Mouse (Mus musculus): ENCODE results near the gene Tmem130. TPM values are rescaled to one million over a fixed set of nuclear protein-coding genes. Genes with fewer than 3 reads are reported as not detected.

The Tmem130 gene
- polyA plus RNA-seq, 1 experiment from 2014 or later: 1.0 TPM

DNA sequence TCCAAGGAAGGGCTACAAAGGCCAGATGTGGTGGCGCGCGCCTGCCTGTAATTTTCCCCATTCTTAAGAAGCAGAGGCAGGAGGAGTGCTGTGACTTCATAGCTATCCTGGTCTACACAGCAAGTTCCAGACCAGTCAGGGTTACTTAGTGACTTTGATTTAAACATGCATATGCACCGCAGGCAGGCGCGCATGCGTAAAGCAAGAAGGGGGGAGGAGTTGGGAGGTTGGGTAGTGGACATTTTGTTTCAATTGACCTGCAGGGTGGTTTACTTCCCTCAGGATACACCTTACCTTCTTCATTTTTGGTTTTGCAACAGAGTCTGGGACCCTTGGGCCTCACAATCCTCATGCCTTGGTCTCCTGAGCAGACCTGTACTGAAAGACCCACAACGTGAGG, 32.4 kb downstream of the Tmem130 start:
- Histone ChIP-seq H3K36me3 (ENCODE audit: control insufficient read depth, insufficient read depth, low read length) (no peaks in the 10 kb centered on the region), H3K4me2 (ENCODE audit: low read length) (no peak overlapping the region), H3K9ac (ENCODE audit: low read length) (no peak overlapping the region), H3K27ac (replicated peaks in 1 of 2; ENCODE audit: control insufficient read depth in 1 of 2, insufficient read depth in 1 of 2, low read depth in 2 of 2, low read length in 2 of 2) (no peak overlapping the region), H3K9me3 (ENCODE audit: control insufficient read depth, low read length) (no peaks in the 10 kb centered on the region), H3K27me3 (ENCODE audit: control insufficient read depth, insufficient read depth, low read length) (peaks cover 7% of the 10 kb centered on the region; the same call in 1 of the 2 replicates), H3K4me3 (ENCODE audit: control insufficient read depth in 1 of 2, insufficient read depth in 1 of 2, low read depth in 1 of 2, low read length in 2 of 2) (no peak overlapping the region), H3K4me1 (ENCODE audit: control insufficient read depth in 2 of 2, insufficient read depth in 2 of 2, low read length in 2 of 2) (no peaks in the 10 kb centered on the region)
- no peak for ATAC-seq (ENCODE audit: insufficient number of reproducible peaks, insufficient read depth, low FRiP score, low read depth)
- WGBS: 79% methylated on average over 8 of the region's 8 CpGs

DNA sequence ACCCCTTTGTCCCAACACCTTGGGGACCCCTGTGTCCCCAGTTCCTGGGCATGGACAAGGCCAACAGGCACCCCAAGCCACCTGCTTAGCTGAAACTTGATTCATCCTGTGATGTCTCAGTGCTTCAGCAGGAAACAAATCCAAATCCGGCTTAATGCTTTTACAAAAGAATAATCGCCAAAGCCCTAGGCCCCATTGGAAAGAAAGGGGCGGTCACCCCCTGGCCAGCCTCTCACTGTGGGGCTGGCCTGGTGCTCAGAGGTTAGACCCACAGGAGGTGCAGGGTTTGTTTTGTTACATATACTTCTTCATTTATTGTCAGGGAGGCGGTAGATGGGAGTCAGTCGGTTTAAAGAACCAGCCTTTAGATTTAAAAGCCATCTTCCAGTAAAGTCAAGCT, 33.4 kb downstream of the Tmem130 start:
- H3K27me3 ChIP-seq (ENCODE audit: control insufficient read depth, insufficient read depth, low read length): peaks cover 7% of the 10 kb centered on the region; the same call in 1 of the 2 replicates
- no peak overlapping the region for H3K9ac ChIP-seq (ENCODE audit: low read length)
- no peak overlapping the region for H3K27ac ChIP-seq (replicated peaks in 1 of 2; ENCODE audit: control insufficient read depth in 1 of 2, insufficient read depth in 1 of 2, low read depth in 2 of 2, low read length in 2 of 2)
- H3K9me3 ChIP-seq (ENCODE audit: control insufficient read depth, low read length): no peaks in the 10 kb centered on the region
- no peak for ATAC-seq (ENCODE audit: insufficient number of reproducible peaks, insufficient read depth, low FRiP score, low read depth)
- no peak overlapping the region for H3K4me2 ChIP-seq (ENCODE audit: low read length)
- no peak overlapping the region for H3K4me3 ChIP-seq (ENCODE audit: control insufficient read depth in 1 of 2, insufficient read depth in 1 of 2, low read depth in 1 of 2, low read length in 2 of 2)
- WGBS: 42% methylated on average over 5 of the region's 5 CpGs
- no peaks in the 10 kb centered on the region for H3K4me1 ChIP-seq (ENCODE audit: control insufficient read depth in 2 of 2, insufficient read depth in 2 of 2, low read length in 2 of 2)
- H3K36me3 ChIP-seq (ENCODE audit: control insufficient read depth, insufficient read depth, low read length): no peaks in the 10 kb centered on the region

GRCm38 (mm10) chr5:144727119-144727518, 34.5 kb downstream of the Tmem130 start:
- 6% methylated on average over 9 of the region's 9 CpGs for WGBS
- Histone ChIP-seq H3K27me3 (ENCODE audit: control insufficient read depth, insufficient read depth, low read length) (peaks cover 7% of the 10 kb centered on the region; the same call in 1 of the 2 replicates), H3K4me2 (ENCODE audit: low read length) (no peak overlapping the region), H3K27ac (replicated peaks in 1 of 2; ENCODE audit: control insufficient read depth in 1 of 2, insufficient read depth in 1 of 2, low read depth in 2 of 2, low read length in 2 of 2) (no peak overlapping the region), H3K36me3 (ENCODE audit: control insufficient read depth, insufficient read depth, low read length) (no peaks in the 10 kb centered on the region), H3K4me3 (ENCODE audit: control insufficient read depth in 1 of 2, insufficient read depth in 1 of 2, low read depth in 1 of 2, low read length in 2 of 2) (no peak overlapping the region), H3K9me3 (ENCODE audit: control insufficient read depth, low read length) (no peaks in the 10 kb centered on the region), H3K4me1 (ENCODE audit: control insufficient read depth in 2 of 2, insufficient read depth in 2 of 2, low read length in 2 of 2) (no peaks in the 10 kb centered on the region), H3K9ac (ENCODE audit: low read length) (no peak overlapping the region)
- ATAC-seq (ENCODE audit: insufficient number of reproducible peaks, insufficient read depth, low FRiP score, low read depth): no peak

DNA sequence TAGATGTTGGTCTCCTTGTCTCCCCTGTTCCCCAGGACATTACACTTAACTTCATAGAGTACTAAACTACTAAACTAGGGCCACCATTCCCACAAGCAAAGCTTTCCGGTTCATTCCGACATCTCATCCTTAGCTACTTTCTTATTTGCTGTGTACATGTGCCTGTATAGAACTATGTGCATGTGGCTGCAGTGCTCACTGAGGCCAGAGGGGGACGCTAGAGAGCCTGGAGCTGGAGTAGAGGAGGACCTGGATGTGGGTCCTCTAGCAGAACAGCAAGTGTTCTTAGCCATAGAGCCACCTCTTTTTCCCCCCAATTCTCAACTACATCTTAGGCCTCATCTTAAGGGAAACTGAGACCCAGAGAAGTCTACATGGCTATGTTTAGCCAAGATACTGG, 36.1 kb downstream of the Tmem130 start:
- ATAC-seq (ENCODE audit: insufficient number of reproducible peaks, insufficient read depth, low FRiP score, low read depth): no peak
- Histone ChIP-seq H3K27ac (replicated peaks in 1 of 2; ENCODE audit: control insufficient read depth in 1 of 2, insufficient read depth in 1 of 2, low read depth in 2 of 2, low read length in 2 of 2) (no peak overlapping the region), H3K36me3 (ENCODE audit: control insufficient read depth, insufficient read depth, low read length) (no peaks in the 10 kb centered on the region), H3K4me2 (ENCODE audit: low read length) (no peak overlapping the region), H3K9me3 (ENCODE audit: control insufficient read depth, low read length) (no peaks in the 10 kb centered on the region), H3K4me1 (ENCODE audit: control insufficient read depth in 2 of 2, insufficient read depth in 2 of 2, low read length in 2 of 2) (no peaks in the 10 kb centered on the region), H3K9ac (ENCODE audit: low read length) (no peak overlapping the region), H3K27me3 (ENCODE audit: control insufficient read depth, insufficient read depth, low read length) (peaks cover 7% of the 10 kb centered on the region; the same call in 1 of the 2 replicates), H3K4me3 (ENCODE audit: control insufficient read depth in 1 of 2, insufficient read depth in 1 of 2, low read depth in 1 of 2, low read length in 2 of 2) (no peak overlapping the region)
- WGBS: 69% methylated on average over 3 of the region's 3 CpGs

DNA sequence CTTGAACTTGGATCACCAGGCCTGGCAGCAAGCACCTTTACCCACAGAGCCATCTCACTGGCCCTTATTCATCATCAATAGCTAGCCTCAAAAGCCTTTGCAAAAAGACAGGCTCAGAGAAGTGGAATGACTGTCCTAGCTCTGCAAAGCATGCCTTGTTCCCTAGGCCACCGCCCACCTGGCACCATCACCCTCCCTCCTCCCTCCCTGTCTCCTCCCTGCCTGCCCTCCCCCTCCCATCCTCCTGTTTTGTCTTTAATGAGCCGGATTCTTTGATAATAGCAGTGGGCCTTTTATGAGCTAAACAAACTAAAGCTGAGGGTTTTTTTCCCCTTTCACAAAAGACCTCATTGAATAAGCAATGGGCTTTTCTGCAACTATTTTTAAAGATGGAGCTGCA, 36.7 kb downstream of the Tmem130 start:
- peaks cover 7% of the 10 kb centered on the region; the same call in 1 of the 2 replicates for H3K27me3 ChIP-seq (ENCODE audit: control insufficient read depth, insufficient read depth, low read length)
- no peaks in the 10 kb centered on the region for H3K4me1 ChIP-seq (ENCODE audit: control insufficient read depth in 2 of 2, insufficient read depth in 2 of 2, low read length in 2 of 2)
- WGBS: 46% methylated on average over 2 of the region's 2 CpGs
- H3K4me3 ChIP-seq (ENCODE audit: control insufficient read depth in 1 of 2, insufficient read depth in 1 of 2, low read depth in 1 of 2, low read length in 2 of 2): no peak overlapping the region
- no peaks in the 10 kb centered on the region for H3K9me3 ChIP-seq (ENCODE audit: control insufficient read depth, low read length)
- no peak for ATAC-seq (ENCODE audit: insufficient number of reproducible peaks, insufficient read depth, low FRiP score, low read depth)
- H3K36me3 ChIP-seq (ENCODE audit: control insufficient read depth, insufficient read depth, low read length): no peaks in the 10 kb centered on the region
- no peak overlapping the region for H3K27ac ChIP-seq (replicated peaks in 1 of 2; ENCODE audit: control insufficient read depth in 1 of 2, insufficient read depth in 1 of 2, low read depth in 2 of 2, low read length in 2 of 2)
- H3K9ac ChIP-seq (ENCODE audit: low read length): no peak overlapping the region
- H3K4me2 ChIP-seq (ENCODE audit: low read length): no peak overlapping the region

- 77% methylated on average over 4 of the region's 4 CpGs for WGBS
Observed at GRCm38 (mm10) chr5:144720281-144720680, 41.3 kb downstream of the Tmem130 start.

GRCm38 (mm10) chr5:144719781-144720180, 41.8 kb downstream of the Tmem130 start:
- 73% methylated on average over 6 of the region's 6 CpGs for WGBS
- H3K27me3 ChIP-seq (ENCODE audit: control insufficient read depth, insufficient read depth, low read length): no peaks in the 10 kb centered on the region
- H3K4me3 ChIP-seq (ENCODE audit: control insufficient read depth in 1 of 2, insufficient read depth in 1 of 2, low read depth in 1 of 2, low read length in 2 of 2): no peak overlapping the region
- no peak overlapping the region for H3K9ac ChIP-seq (ENCODE audit: low read length)
- no peaks in the 10 kb centered on the region for H3K4me1 ChIP-seq (ENCODE audit: control insufficient read depth in 2 of 2, insufficient read depth in 2 of 2, low read length in 2 of 2)
- no peaks in the 10 kb centered on the region for H3K9me3 ChIP-seq (ENCODE audit: control insufficient read depth, low read length)
- H3K36me3 ChIP-seq (ENCODE audit: control insufficient read depth, insufficient read depth, low read length): no peaks in the 10 kb centered on the region
- no peak for ATAC-seq (ENCODE audit: insufficient number of reproducible peaks, insufficient read depth, low FRiP score, low read depth)
- H3K27ac ChIP-seq (replicated peaks in 1 of 2; ENCODE audit: control insufficient read depth in 1 of 2, insufficient read depth in 1 of 2, low read depth in 2 of 2, low read length in 2 of 2): no peak overlapping the region
- no peak overlapping the region for H3K4me2 ChIP-seq (ENCODE audit: low read length)

More at GRCm38 (mm10) chr5:144720281-144720680, 41.3 kb downstream of the Tmem130 start:
- no peak overlapping the region for H3K27ac ChIP-seq (replicated peaks in 1 of 2; ENCODE audit: control insufficient read depth in 1 of 2, insufficient read depth in 1 of 2, low read depth in 2 of 2, low read length in 2 of 2)
- H3K27me3 ChIP-seq (ENCODE audit: control insufficient read depth, insufficient read depth, low read length): no peaks in the 10 kb centered on the region
- H3K4me2 ChIP-seq (ENCODE audit: low read length): no peak overlapping the region
- no peaks in the 10 kb centered on the region for H3K36me3 ChIP-seq (ENCODE audit: control insufficient read depth, insufficient read depth, low read length)
- H3K9me3 ChIP-seq (ENCODE audit: control insufficient read depth, low read length): no peaks in the 10 kb centered on the region
- no peak overlapping the region for H3K4me3 ChIP-seq (ENCODE audit: control insufficient read depth in 1 of 2, insufficient read depth in 1 of 2, low read depth in 1 of 2, low read length in 2 of 2)
- H3K4me1 ChIP-seq (ENCODE audit: control insufficient read depth in 2 of 2, insufficient read depth in 2 of 2, low read length in 2 of 2): no peaks in the 10 kb centered on the region
- H3K9ac ChIP-seq (ENCODE audit: low read length): no peak overlapping the region
- ATAC-seq (ENCODE audit: insufficient number of reproducible peaks, insufficient read depth, low FRiP score, low read depth): no peak

GRCm38 (mm10) chr5:144717186-144717585, 44.4 kb downstream of the Tmem130 start:
- WGBS: 52% methylated on average over 6 of the region's 6 CpGs
- Histone ChIP-seq H3K36me3 (ENCODE audit: control insufficient read depth, insufficient read depth, low read length) (no peaks in the 10 kb centered on the region), H3K4me2 (ENCODE audit: low read length) (no peak overlapping the region), H3K4me3 (ENCODE audit: control insufficient read depth in 1 of 2, insufficient read depth in 1 of 2, low read depth in 1 of 2, low read length in 2 of 2) (no peak overlapping the region), H3K27me3 (ENCODE audit: control insufficient read depth, insufficient read depth, low read length) (no peaks in the 10 kb centered on the region), H3K9me3 (ENCODE audit: control insufficient read depth, low read length) (no peaks in the 10 kb centered on the region), H3K27ac (replicated peaks in 1 of 2; ENCODE audit: control insufficient read depth in 1 of 2, insufficient read depth in 1 of 2, low read depth in 2 of 2, low read length in 2 of 2) (no peak overlapping the region), H3K9ac (ENCODE audit: low read length) (no peak overlapping the region), H3K4me1 (ENCODE audit: control insufficient read depth in 2 of 2, insufficient read depth in 2 of 2, low read length in 2 of 2) (no peaks in the 10 kb centered on the region)
- no peak for ATAC-seq (ENCODE audit: insufficient number of reproducible peaks, insufficient read depth, low FRiP score, low read depth)
